Mouse (Mus musculus) thymus, adult 2 months (tissue): Measurements from ENCODE around the gene Nanp.

Source experiments
- CTCF ChIP-seq: fragments of 200-500 bp; IDR thresholded peaks from 2 replicates; pipeline ENCODE4 v1.5.1; 2012; ENCODE audit warnings: mild to moderate bottlenecking, control low read depth, low read length, moderate library complexity, borderline replicate concordance; ENCODE audit not compliant: control insufficient read depth, poor library complexity, insufficient read depth; ENCODE audit errors: extremely low read depth
- POLR2A ChIP-seq: fragments of 200-500 bp; IDR thresholded peaks from 2 replicates; pipeline ENCODE4 v1.6.1; 2012; ENCODE audit warnings: mild to moderate bottlenecking, low read length, control low read depth, moderate library complexity; ENCODE audit not compliant: control insufficient read depth, poor library complexity, insufficient read depth; ENCODE audit errors: extremely low read depth

DNA sequence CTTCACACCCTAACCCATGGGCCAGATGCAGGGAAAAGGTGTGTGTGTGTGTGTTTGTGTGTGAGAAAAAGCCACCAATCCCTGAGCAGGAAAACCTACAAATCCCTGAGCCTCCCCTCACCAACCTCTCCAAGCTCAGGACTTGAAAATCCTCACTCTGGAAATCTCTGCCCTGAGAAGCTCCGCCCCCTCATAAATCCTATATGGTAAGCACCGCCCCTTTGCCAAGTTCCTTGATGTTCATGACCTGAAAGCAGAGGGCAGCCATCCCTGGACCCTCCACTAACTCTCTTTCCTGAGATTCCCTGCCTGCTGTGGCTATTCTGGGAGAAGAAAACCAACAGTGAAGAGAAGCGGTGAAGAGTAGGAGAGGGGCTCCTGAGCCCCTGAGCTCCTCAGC, 40.2 kb downstream of the Nanp start:
- no peak for TF ChIP-seq CTCF
- no peak for TF ChIP-seq POLR2A
